Mouse (Mus musculus) intestine, postnatal 0 days (tissue): ENCODE measurements around the gene Lrrk1. TPM values are rescaled to one million over a fixed set of nuclear protein-coding genes. Genes with fewer than 3 reads are reported as not detected.

Experiments
- ATAC-seq: fragments of 200-750 bp; cut with Nextera tagmentation; 2 replicates; pipeline ENCODE4 v1.8.0; 2017; ENCODE audit warnings: mild to moderate bottlenecking, moderate TSS enrichment, moderate library complexity
- H3K27ac ChIP-seq: fragments of 300-500 bp; sonication (generic); 2 replicates; pipeline ENCODE4 v1.5.1; 2014; ENCODE audit warnings: mild to moderate bottlenecking, low read depth, low read length, moderate library complexity
- H3K27me3 ChIP-seq: fragments of 300-500 bp; sonication (generic); replicated peaks from 2 replicates; pipeline ENCODE4 v1.6.1; 2014; ENCODE audit warnings: low read length, mixed read lengths; ENCODE audit not compliant: control insufficient read depth, insufficient read depth
- H3K36me3 ChIP-seq: fragments of 300-500 bp; sonication (generic); 2 replicates; pipeline ENCODE4 v1.6.1; 2014; ENCODE audit warnings: mild to moderate bottlenecking, moderate library complexity; ENCODE audit not compliant: control insufficient read depth, insufficient read depth
- H3K4me1 ChIP-seq: fragments of 300-500 bp; sonication (generic); replicated peaks from 2 replicates; pipeline ENCODE4 v1.6.1; 2014; ENCODE audit warnings: antibody characterized with exemption, low read length, mixed read lengths; ENCODE audit not compliant: control insufficient read depth, insufficient read depth
- H3K4me2 ChIP-seq: fragments of 300-500 bp; sonication (generic); replicated peaks from 2 replicates; pipeline ENCODE4 v1.6.1; 2014; ENCODE audit warnings: low read depth, mild to moderate bottlenecking, moderate library complexity
- H3K4me3 ChIP-seq: fragments of 300-500 bp; sonication (generic); 2 replicates; pipeline ENCODE4 v1.5.1; 2014; ENCODE audit warnings: low read depth, low read length
- H3K9ac ChIP-seq: fragments of 300-500 bp; sonication (generic); 2 replicates; pipeline ENCODE4 v1.6.1; 2014; ENCODE audit warnings: mild to moderate bottlenecking, low read depth, low read length
- H3K9me3 ChIP-seq: fragments of 300-500 bp; sonication (generic); 2 replicates; pipeline ENCODE4 v1.6.1; 2016; ENCODE audit warnings: mixed run types; ENCODE audit not compliant: control insufficient read depth
- CTCF ChIP-seq: sonication (generic); IDR thresholded peaks from 2 replicates; pipeline ENCODE4 v1.5.1; 2016; ENCODE audit warnings: low read depth, mild to moderate bottlenecking, control low read depth, antibody characterized with exemption, moderate library complexity
- WGBS: fragments of 180-500 bp; shearing (Covaris S2); extraction: QIAGEN DNeasy Blood & Tissue Kit; methylation state at CpG from one replicate; pipeline ENCODE4 v1.1.7; 2014; 5-methylcytosine and 5-hydroxymethylcytosine counted together
- polyA plus RNA-seq: library from polyadenylated mRNA; unstranded; fragments of >200 nt; fragmentation: Nextera tagmentation; extraction: Ambion mirVana; gene quantifications from 2 replicates; pipeline ENCODE4 v1.2.1, GENCODE M21; 2015

The Lrrk1 gene
- polyA plus RNA-seq, 1 experiment from 2014 or later, result 6.1 TPM

DNA sequence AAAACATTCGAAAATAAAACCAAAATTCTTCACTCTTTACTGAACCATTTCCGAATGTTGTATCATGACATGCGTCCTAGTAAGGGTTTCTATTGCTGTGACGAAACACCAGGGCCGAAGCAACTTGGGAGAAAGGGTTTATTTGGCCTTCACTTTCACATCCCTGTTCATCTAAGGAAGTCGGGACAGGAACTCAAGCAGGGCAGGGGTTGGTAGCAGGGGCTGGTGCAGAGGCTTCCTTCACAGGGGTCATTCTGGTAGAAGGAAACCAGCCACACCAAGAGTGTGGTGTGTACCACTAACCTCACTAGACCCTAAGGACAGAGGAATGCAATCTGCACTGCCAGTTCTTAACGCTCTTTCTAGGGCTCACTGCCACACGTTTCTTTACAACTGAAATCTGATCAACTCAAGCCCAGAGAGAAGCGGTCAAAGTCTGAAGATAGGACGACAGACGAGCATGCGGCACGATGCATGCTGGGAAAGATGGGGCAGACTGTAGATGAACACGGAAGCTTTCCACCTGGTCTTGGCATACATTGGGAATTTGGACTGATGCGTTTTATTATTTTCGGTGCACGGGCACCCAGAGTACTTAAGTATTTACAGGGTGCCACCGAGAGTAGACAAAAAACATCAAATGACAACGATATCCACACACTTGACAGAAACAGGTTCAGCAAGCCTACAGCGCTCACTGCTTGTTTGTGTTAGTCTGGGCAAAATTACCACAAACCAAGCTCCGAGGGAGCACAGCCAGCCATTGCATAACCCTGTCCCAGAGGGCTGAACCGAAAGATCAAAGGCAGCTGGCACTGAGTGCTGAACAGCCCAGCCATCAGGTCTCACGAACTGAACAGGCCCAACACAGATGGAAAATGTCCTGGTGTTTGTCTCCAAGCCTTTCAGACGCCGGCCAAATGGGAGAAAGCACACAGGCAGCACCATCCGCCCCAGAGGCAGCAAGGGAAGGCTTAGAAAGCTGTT, 77.2 kb downstream of the Lrrk1 start:
- no peak for TF ChIP-seq CTCF
- H3K27ac ChIP-seq, result peak overlapping the region; percentile 58

DNA sequence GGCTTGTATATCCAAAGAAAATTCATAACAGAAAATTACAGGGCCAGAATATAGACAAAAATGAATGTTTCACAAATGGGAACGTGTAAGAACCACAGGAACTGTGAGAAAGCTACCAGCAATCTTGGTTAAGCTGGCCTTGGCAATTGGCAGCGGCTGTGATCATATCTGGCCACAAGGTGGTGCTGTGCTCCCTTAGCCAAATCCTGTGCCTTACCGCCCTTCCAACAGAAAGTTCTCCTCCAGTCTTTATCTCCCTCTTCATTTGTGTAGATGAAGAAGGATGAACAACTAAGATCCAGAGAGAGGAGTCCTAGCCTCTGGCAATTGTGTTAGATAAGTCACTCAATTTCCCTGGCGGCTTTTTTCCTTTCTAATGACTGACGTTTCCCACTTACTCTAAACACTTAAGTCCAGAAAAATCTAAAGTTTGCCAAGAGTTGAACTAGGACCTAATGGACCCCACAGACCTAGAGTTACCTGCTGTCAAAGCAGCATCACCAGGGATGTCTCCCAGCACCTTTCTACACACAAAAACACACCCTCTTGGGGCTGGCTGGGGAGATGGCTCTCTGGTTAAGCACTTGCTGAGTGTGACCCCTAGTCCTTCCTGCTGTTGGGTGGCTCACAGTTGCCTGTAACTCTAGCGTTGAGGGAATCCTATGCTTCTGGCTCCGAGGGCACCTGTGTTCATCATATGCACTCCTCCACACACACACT, 78.0 kb downstream of the Lrrk1 start:
- Histone ChIP-seq H3K27ac (peak overlapping the region; percentile 70), H3K4me2 (peak overlapping the region; percentile 45; the same call in 1 of the 2 replicates)
- TF ChIP-seq CTCF, result peak; percentile 97

More for the DNA sequence above, 77.2 kb downstream of the Lrrk1 start:
- WGBS, result 41% methylated on average over 26 of the region's 26 CpGs
- Histone ChIP-seq H3K36me3 (peaks cover 22% of the 10 kb centered on the region), H3K9me3 (no peaks in the 10 kb centered on the region), H3K4me1 (0 out of 2 replicates have a peak, but pooled peaks cover 4% of the 10 kb centered on the region), H3K4me2 (peak overlapping the region; percentile 24; the same call in 1 of the 2 replicates), H3K27me3 (no peaks in the 10 kb centered on the region), H3K4me3 (no peak overlapping the region), H3K9ac (no peak overlapping the region)
- peak; percentile 80 for ATAC-seq

DNA sequence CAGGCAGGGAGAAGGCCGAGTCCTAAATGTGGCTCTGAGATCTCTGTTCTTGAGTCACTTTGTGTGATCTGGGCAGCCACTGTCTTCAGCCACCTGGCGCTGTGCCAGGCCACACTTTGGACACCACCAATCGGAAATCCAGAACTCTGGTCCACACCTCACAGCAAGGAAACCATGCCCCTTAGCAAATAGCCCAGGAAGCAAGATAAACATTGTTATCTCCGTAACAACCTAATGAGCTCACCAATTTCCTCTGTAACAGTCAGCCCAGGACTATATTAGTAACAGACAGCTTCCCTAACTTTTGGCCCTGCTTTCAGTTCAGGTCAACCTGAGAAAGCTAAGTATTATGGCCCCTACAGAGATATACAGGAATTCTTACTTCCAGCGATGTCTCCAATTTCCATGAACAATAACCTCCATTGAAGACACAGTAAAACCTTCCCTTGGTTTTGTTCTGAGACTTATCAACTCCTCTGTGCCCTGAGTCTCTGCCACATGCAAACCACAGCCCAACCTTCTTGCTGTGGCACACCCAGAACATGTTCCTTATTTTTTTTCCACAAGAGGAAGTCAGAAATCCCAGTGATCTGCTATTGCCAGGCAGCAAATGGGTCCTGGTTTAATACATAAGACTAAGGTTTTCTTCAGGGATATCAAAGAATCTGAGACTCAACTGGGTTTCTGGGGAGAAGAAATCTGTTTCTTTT, 78.8 kb downstream of the Lrrk1 start:
- TF ChIP-seq CTCF, result no peak
- no peak overlapping the region for H3K4me3 ChIP-seq
- 25% methylated on average over 5 of the region's 5 CpGs for WGBS
- H3K36me3 ChIP-seq, result peaks cover 29% of the 10 kb centered on the region
- H3K9me3 ChIP-seq, result no peaks in the 10 kb centered on the region
- no peaks in the 10 kb centered on the region for H3K27me3 ChIP-seq
- H3K4me2 ChIP-seq, result peak overlapping the region; percentile 45
- H3K4me1 ChIP-seq, result 0 out of 2 replicates have a peak, but pooled peaks cover 4% of the 10 kb centered on the region
- H3K9ac ChIP-seq, result 0 out of 2 replicates have a peak overlapping the region, but pooled peaks have one; percentile 11
- H3K27ac ChIP-seq, result peak overlapping the region; percentile 70
- ATAC-seq, result peak; percentile 79

More for the DNA sequence above, 78.0 kb downstream of the Lrrk1 start:
- Histone ChIP-seq H3K36me3 (peaks cover 26% of the 10 kb centered on the region), H3K27me3 (no peaks in the 10 kb centered on the region), H3K4me1 (0 out of 2 replicates have a peak, but pooled peaks cover 4% of the 10 kb centered on the region), H3K9me3 (no peaks in the 10 kb centered on the region), H3K9ac (no peak overlapping the region), H3K4me3 (no peak overlapping the region)
- no peak for ATAC-seq
- 41% methylated on average over 7 of the region's 7 CpGs for WGBS

DNA sequence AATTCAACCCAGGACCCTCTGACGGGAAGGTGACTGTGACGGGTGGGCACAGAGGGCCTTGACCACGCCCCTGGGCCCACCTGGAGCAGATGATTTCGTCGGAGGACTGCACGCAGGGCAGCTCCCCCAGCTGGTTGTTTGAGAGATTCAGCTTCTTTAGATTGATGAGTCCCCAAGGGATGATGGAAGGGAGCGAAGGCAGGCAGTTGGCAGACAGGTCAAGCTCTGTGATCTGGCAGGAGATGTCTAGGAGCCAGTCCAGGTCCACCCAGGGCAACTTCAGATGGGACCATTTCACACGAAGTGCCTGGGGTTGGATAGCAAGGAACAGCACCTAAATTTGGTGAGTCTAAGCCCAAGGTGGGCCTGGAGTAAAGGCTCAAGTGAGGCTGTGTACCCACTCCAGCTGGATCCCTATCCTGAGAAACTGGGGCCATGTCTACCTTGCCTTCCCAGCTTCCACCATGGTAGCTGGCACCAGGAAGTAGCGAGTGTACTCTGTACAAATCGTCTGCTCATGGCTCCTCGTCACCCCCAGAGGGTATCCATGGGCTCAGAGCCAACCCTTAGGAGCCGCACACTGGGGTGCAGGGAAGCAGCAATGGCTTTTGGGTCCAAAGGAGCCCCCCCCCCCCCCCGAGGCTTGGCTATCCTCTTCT, 79.4 kb downstream of the Lrrk1 start:
- peak overlapping the region; percentile 70; the same call in 1 of the 2 replicates for H3K27ac ChIP-seq
- TF ChIP-seq CTCF, result no peak
- WGBS, result 65% methylated on average over 13 of the region's 13 CpGs

DNA sequence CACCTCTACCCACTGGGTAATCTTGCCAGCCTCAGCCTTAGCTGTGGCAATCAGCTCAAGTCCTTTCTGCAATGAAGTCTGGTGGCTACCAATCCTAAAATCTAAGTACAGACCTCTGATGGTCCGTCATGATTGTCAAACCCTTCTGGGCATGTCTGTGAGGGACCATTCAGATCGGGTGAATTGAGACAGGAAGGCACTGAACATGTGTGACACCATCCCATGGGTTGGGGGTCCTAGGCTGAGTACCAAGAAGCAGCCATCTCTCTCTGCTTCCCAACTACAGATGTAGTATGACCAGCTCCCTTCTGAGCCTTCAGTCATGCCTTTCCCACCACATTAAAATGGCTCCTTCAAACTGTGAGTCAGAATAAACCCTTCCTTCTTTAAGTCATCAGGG, 80.4 kb downstream of the Lrrk1 start:
- H3K27me3 ChIP-seq, result no peaks in the 10 kb centered on the region
- no peak overlapping the region for H3K27ac ChIP-seq
- WGBS, result 91% methylated on average over 2 of the region's 2 CpGs
- no peaks in the 10 kb centered on the region for H3K9me3 ChIP-seq
- H3K4me3 ChIP-seq, result no peak overlapping the region
- no peak for ATAC-seq
- no peak for TF ChIP-seq CTCF
- no peak overlapping the region for H3K4me2 ChIP-seq
- no peak overlapping the region for H3K9ac ChIP-seq
- H3K4me1 ChIP-seq, result 0 out of 2 replicates have a peak, but pooled peaks cover 4% of the 10 kb centered on the region
- peaks cover 40% of the 10 kb centered on the region for H3K36me3 ChIP-seq

More for the DNA sequence above, 79.4 kb downstream of the Lrrk1 start:
- H3K4me1 ChIP-seq, result 0 out of 2 replicates have a peak, but pooled peaks cover 4% of the 10 kb centered on the region
- H3K27me3 ChIP-seq, result no peaks in the 10 kb centered on the region
- H3K36me3 ChIP-seq, result peaks cover 35% of the 10 kb centered on the region
- H3K9me3 ChIP-seq, result no peaks in the 10 kb centered on the region
- peak overlapping the region; percentile 45; the same call in 1 of the 2 replicates for H3K4me2 ChIP-seq
- ATAC-seq, result peak; percentile 39
- H3K9ac ChIP-seq, result 0 out of 2 replicates have a peak overlapping the region, but pooled peaks have one; percentile 11
- no peak overlapping the region for H3K4me3 ChIP-seq
